Mouse (Mus musculus): Measurements from ENCODE around the gene Rasip1.

Gene Rasip1

DNA sequence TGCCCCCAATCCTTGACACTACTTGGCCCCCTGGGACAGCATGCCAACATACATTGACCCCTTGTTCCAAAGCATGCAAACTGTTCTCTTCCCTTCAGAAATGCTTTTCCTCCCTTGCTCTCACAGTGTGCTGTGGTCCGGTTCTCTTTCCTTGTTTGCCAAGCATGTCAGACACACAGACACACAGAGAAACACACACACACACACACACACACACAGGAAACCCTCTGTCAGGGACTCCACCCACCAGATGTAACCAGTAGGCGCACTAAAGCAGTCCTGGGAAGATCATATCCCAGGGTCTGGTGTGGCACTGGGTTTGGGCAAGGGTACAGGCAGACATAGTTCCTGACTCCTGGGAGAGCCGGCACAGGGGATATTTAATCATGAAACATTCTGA is 59.6 kb downstream of the Rasip1 start:
- no peak for DNase-seq (ENCODE audit: low spot score in 2 of 2)
